Mouse (Mus musculus) forebrain, embryonic 15.5 days (tissue): ENCODE measurements at regions not wholly inside any gene's neighbourhood (a gene's known extent, or its start where the extent isn't known, plus 50 kb on each side); places are given as distances from the start of the nearest gene placed in this dataset.
"Not testable (repeated sequence)": the region's sequence is repeated elsewhere in the genome, so short reads cannot be mapped to it uniquely, and the experiment has no call there.

Source experiments
- ATAC-seq: fragments of 200-750 bp; cut with Nextera tagmentation; replicated peaks from 2 replicates; pipeline ENCODE4 v1.8.0; 2017; ENCODE audit warnings: mild to moderate bottlenecking, moderate TSS enrichment, moderate library complexity
- H3K27ac ChIP-seq: fragments of 300-500 bp; sonication (generic); replicated peaks from 2 replicates; pipeline ENCODE4 v1.5.1; 2015; ENCODE audit warnings: mild to moderate bottlenecking, inconsistent platforms
- H3K27me3 ChIP-seq: fragments of 300-500 bp; sonication (generic); 2 replicates; pipeline ENCODE4 v1.6.1; 2015; ENCODE audit warnings: inconsistent platforms
- H3K36me3 ChIP-seq: fragments of 300-500 bp; sonication (generic); 2 replicates; pipeline ENCODE4 v1.6.1; 2015; ENCODE audit warnings: mild to moderate bottlenecking, inconsistent platforms
- H3K4me1 ChIP-seq: fragments of 300-500 bp; sonication (generic); 2 replicates; pipeline ENCODE4 v1.6.1; 2015; ENCODE audit warnings: inconsistent platforms
- H3K4me2 ChIP-seq: fragments of 300-500 bp; sonication (generic); replicated peaks from 2 replicates; pipeline ENCODE4 v1.6.1; 2015; ENCODE audit warnings: mild to moderate bottlenecking, inconsistent platforms
- H3K4me3 ChIP-seq: fragments of 300-500 bp; sonication (generic); 2 replicates; pipeline ENCODE4 v1.5.1; 2015; ENCODE audit warnings: mild to moderate bottlenecking, inconsistent platforms
- H3K9ac ChIP-seq: fragments of 300-500 bp; sonication (generic); replicated peaks from 2 replicates; pipeline ENCODE4 v1.6.1; 2015; ENCODE audit warnings: mild to moderate bottlenecking, inconsistent platforms
- H3K9me3 ChIP-seq: fragments of 300-500 bp; sonication (generic); 2 replicates; pipeline ENCODE4 v1.6.1; 2016; ENCODE audit warnings: inconsistent platforms
- WGBS: fragments of 180-500 bp; shearing (Covaris S2); methylation state at CpG from one replicate; pipeline ENCODE4 v1.1.7; 2015; ENCODE audit warnings: mixed read lengths; 5-methylcytosine and 5-hydroxymethylcytosine counted together

- Histone ChIP-seq H3K36me3 (no peaks in the 10 kb centered on the region), H3K9me3 (no peaks in the 10 kb centered on the region), H3K27me3 (0 out of 2 replicates have a peak, but pooled peaks cover 1% of the 10 kb centered on the region), H3K4me1 (no peaks in the 10 kb centered on the region), H3K4me2 (no peak overlapping the region), H3K27ac (no peak overlapping the region), H3K4me3 (no peak overlapping the region), H3K9ac (no peak overlapping the region)
- ATAC-seq: no peak
Observed at GRCm38 (mm10) chr13:72250419-72250818, 286.9 kb upstream of the Irx1 start.

GRCm38 (mm10) chr13:72253242-72253641 lies 289.7 kb upstream of the Irx1 start:
- H3K27me3 ChIP-seq, ATAC-seq, H3K4me1 ChIP-seq, H3K4me2 ChIP-seq, H3K36me3 ChIP-seq, H3K27ac ChIP-seq, H3K9me3 ChIP-seq, H3K4me3 ChIP-seq, H3K9ac ChIP-seq: not testable (repeated sequence)
- 62% methylated on average over 13 of the region's 13 CpGs for WGBS

GRCm38 (mm10) chr13:72258794-72259193 lies 295.3 kb upstream of the Irx1 start:
- Histone ChIP-seq H3K27me3 (peaks cover 34% of the 10 kb centered on the region), H3K27ac (no peak overlapping the region), H3K4me3 (no peak overlapping the region), H3K9ac (no peak overlapping the region), H3K4me2 (no peak overlapping the region), H3K9me3 (no peaks in the 10 kb centered on the region), H3K4me1 (no peaks in the 10 kb centered on the region), H3K36me3 (no peaks in the 10 kb centered on the region)
- ATAC-seq: no peak
- WGBS: 91% methylated on average over 2 of the region's 2 CpGs

- Histone ChIP-seq H3K9me3 (no peaks in the 10 kb centered on the region), H3K27ac (no peak overlapping the region), H3K36me3 (no peaks in the 10 kb centered on the region), H3K9ac (no peak overlapping the region), H3K27me3 (peaks cover 47% of the 10 kb centered on the region; the same call in 1 of the 2 replicates), H3K4me1 (peaks cover 22% of the 10 kb centered on the region), H3K4me3 (no peak overlapping the region), H3K4me2 (no peak overlapping the region)
- no peak for ATAC-seq
- WGBS: 47% methylated on average over 3 of the region's 3 CpGs
Observed at GRCm38 (mm10) chr13:72264416-72264815, 300.9 kb upstream of the Irx1 start.

- no peaks in the 10 kb centered on the region for H3K36me3 ChIP-seq
- H3K27me3 ChIP-seq: peaks cover 54% of the 10 kb centered on the region
- H3K4me2 ChIP-seq: no peak overlapping the region
- ATAC-seq: no peak
- peaks cover 22% of the 10 kb centered on the region for H3K4me1 ChIP-seq
- no peak overlapping the region for H3K9ac ChIP-seq
- no peak overlapping the region for H3K4me3 ChIP-seq
- H3K9me3 ChIP-seq: no peaks in the 10 kb centered on the region
- 33% methylated on average over 7 of the region's 7 CpGs for WGBS
- H3K27ac ChIP-seq: no peak overlapping the region
Observed at GRCm38 (mm10) chr13:72265116-72265515, 301.6 kb upstream of the Irx1 start.

GRCm38 (mm10) chr13:72265650-72266049 lies 302.1 kb upstream of the Irx1 start:
- Histone ChIP-seq H3K27me3 (peaks cover 55% of the 10 kb centered on the region), H3K4me1 (peaks cover 22% of the 10 kb centered on the region), H3K27ac (no peak overlapping the region), H3K9ac (no peak overlapping the region), H3K4me3 (no peak overlapping the region), H3K9me3 (no peaks in the 10 kb centered on the region), H3K4me2 (no peak overlapping the region), H3K36me3 (no peaks in the 10 kb centered on the region)
- 18% methylated on average over 11 of the region's 11 CpGs for WGBS
- ATAC-seq: peak; percentile 85

GRCm38 (mm10) chr13:72266174-72266768 lies 302.7 kb upstream of the Irx1 start:
- Histone ChIP-seq H3K36me3 (no peaks in the 10 kb centered on the region), H3K4me2 (no peak overlapping the region), H3K4me3 (no peak overlapping the region), H3K27me3 (peaks cover 60% of the 10 kb centered on the region), H3K27ac (no peak overlapping the region), H3K9me3 (no peaks in the 10 kb centered on the region), H3K9ac (no peak overlapping the region), H3K4me1 (peaks cover 22% of the 10 kb centered on the region)
- no peak for ATAC-seq
- 60% methylated on average over 12 of the region's 12 CpGs for WGBS

- Histone ChIP-seq H3K27ac (no peak overlapping the region), H3K9me3 (no peaks in the 10 kb centered on the region), H3K4me1 (no peaks in the 10 kb centered on the region), H3K27me3 (peaks cover 23% of the 10 kb centered on the region; the same call in 1 of the 2 replicates), H3K36me3 (no peaks in the 10 kb centered on the region), H3K4me3 (no peak overlapping the region), H3K9ac (no peak overlapping the region), H3K4me2 (no peak overlapping the region)
- 9% methylated on average over 2 of the region's 2 CpGs for WGBS
- ATAC-seq: 0 out of 2 replicates have a peak, but pooled peaks have one; percentile 41
Observed at GRCm38 (mm10) chr13:72280343-72280742, 316.8 kb upstream of the Irx1 start.

GRCm38 (mm10) chr13:72280871-72281270 lies 317.3 kb upstream of the Irx1 start:
- no peak overlapping the region for H3K9ac ChIP-seq
- H3K27ac ChIP-seq: no peak overlapping the region
- no peaks in the 10 kb centered on the region for H3K9me3 ChIP-seq
- 93% methylated on average over 5 of the region's 5 CpGs for WGBS
- no peak overlapping the region for H3K4me3 ChIP-seq
- no peak overlapping the region for H3K4me2 ChIP-seq
- ATAC-seq: no peak
- H3K36me3 ChIP-seq: no peaks in the 10 kb centered on the region
- H3K4me1 ChIP-seq: no peaks in the 10 kb centered on the region
- H3K27me3 ChIP-seq: peaks cover 27% of the 10 kb centered on the region; the same call in 1 of the 2 replicates

- Histone ChIP-seq H3K4me1 (no peaks in the 10 kb centered on the region), H3K4me2 (no peak overlapping the region), H3K9me3 (no peaks in the 10 kb centered on the region), H3K27me3 (peaks cover 25% of the 10 kb centered on the region), H3K4me3 (no peak overlapping the region), H3K27ac (no peak overlapping the region), H3K9ac (no peak overlapping the region), H3K36me3 (no peaks in the 10 kb centered on the region)
- WGBS: 94% methylated on average over 3 of the region's 3 CpGs
- ATAC-seq: no peak
Observed at GRCm38 (mm10) chr13:72282764-72283163, 319.2 kb upstream of the Irx1 start.

GRCm38 (mm10) chr13:72283701-72284100 lies 320.2 kb upstream of the Irx1 start:
- Histone ChIP-seq H3K9ac (no peak overlapping the region), H3K4me2 (no peak overlapping the region), H3K27me3 (peaks cover 26% of the 10 kb centered on the region), H3K9me3 (no peaks in the 10 kb centered on the region), H3K36me3 (no peaks in the 10 kb centered on the region), H3K4me1 (peaks cover 3% of the 10 kb centered on the region), H3K4me3 (no peak overlapping the region), H3K27ac (no peak overlapping the region)
- ATAC-seq: no peak
- WGBS: 18% methylated on average over 1 of the region's 1 CpGs

GRCm38 (mm10) chr13:72286301-72286700 lies 322.8 kb upstream of the Irx1 start:
- ATAC-seq: no peak
- no peak overlapping the region for H3K4me2 ChIP-seq
- 95% methylated on average over 4 of the region's 4 CpGs for WGBS
- H3K4me3 ChIP-seq: no peak overlapping the region
- no peaks in the 10 kb centered on the region for H3K36me3 ChIP-seq
- no peak overlapping the region for H3K27ac ChIP-seq
- H3K9ac ChIP-seq: no peak overlapping the region
- peaks cover 10% of the 10 kb centered on the region for H3K4me1 ChIP-seq
- no peaks in the 10 kb centered on the region for H3K9me3 ChIP-seq
- H3K27me3 ChIP-seq: peaks cover 51% of the 10 kb centered on the region

- Histone ChIP-seq H3K9ac (no peak overlapping the region), H3K4me2 (no peak overlapping the region), H3K4me1 (peaks cover 16% of the 10 kb centered on the region), H3K27ac (no peak overlapping the region), H3K9me3 (no peaks in the 10 kb centered on the region), H3K27me3 (peaks cover 65% of the 10 kb centered on the region), H3K4me3 (no peak overlapping the region), H3K36me3 (no peaks in the 10 kb centered on the region)
- no peak for ATAC-seq
- WGBS: 7% methylated on average over 13 of the region's 13 CpGs
Observed at GRCm38 (mm10) chr13:72288381-72289092, 325.0 kb upstream of the Irx1 start.
